Mouse (Mus musculus): Measurements from ENCODE around the gene Rab44. TPM values are rescaled to one million over a fixed set of nuclear protein-coding genes. Genes with fewer than 3 reads are reported as not detected.

The Rab44 gene
- polyA plus RNA-seq, 1 experiment = 0.23 TPM

- TF ChIP-seq CTCF (IDR thresholded peaks at IDR 0.05; ENCODE audit: borderline replicate concordance, extremely low read depth, insufficient read depth, insufficient read length) = no peak
- TF ChIP-seq POLR2A (IDR thresholded peaks at IDR 0.05; ENCODE audit: borderline replicate concordance, extremely low read depth, insufficient read depth, insufficient read length, poor library complexity, severe bottlenecking) = no peak
- no peak for DNase-seq (ENCODE audit: low read depth)
These were observed 27.6 kb downstream of the Rab44 start for GRCm38 (mm10) chr17:29141577-29141976.

GRCm38 (mm10) chr17:29143266-29143665, 29.3 kb downstream of the Rab44 start:
- no peak for DNase-seq (ENCODE audit: low read depth)
- no peak for TF ChIP-seq POLR2A (IDR thresholded peaks at IDR 0.05; ENCODE audit: borderline replicate concordance, extremely low read depth, insufficient read depth, insufficient read length, poor library complexity, severe bottlenecking)
- TF ChIP-seq CTCF (IDR thresholded peaks at IDR 0.05; ENCODE audit: borderline replicate concordance, extremely low read depth, insufficient read depth, insufficient read length) = no peak

GRCm38 (mm10) chr17:29145101-29145500, 31.2 kb downstream of the Rab44 start:
- TF ChIP-seq POLR2A (IDR thresholded peaks at IDR 0.05; ENCODE audit: borderline replicate concordance, extremely low read depth, insufficient read depth, insufficient read length, poor library complexity, severe bottlenecking) = no peak
- no peak for TF ChIP-seq CTCF (IDR thresholded peaks at IDR 0.05; ENCODE audit: borderline replicate concordance, extremely low read depth, insufficient read depth, insufficient read length)
- no peak for DNase-seq (ENCODE audit: low read depth)

GRCm38 (mm10) chr17:29147273-29147672, 33.3 kb downstream of the Rab44 start:
- no peak for DNase-seq (ENCODE audit: low read depth)
- TF ChIP-seq POLR2A (IDR thresholded peaks at IDR 0.05; ENCODE audit: borderline replicate concordance, extremely low read depth, insufficient read depth, insufficient read length, poor library complexity, severe bottlenecking) = no peak
- no peak for TF ChIP-seq CTCF (IDR thresholded peaks at IDR 0.05; ENCODE audit: borderline replicate concordance, extremely low read depth, insufficient read depth, insufficient read length)

- no peak for TF ChIP-seq POLR2A (IDR thresholded peaks at IDR 0.05; ENCODE audit: borderline replicate concordance, extremely low read depth, insufficient read depth, insufficient read length, poor library complexity, severe bottlenecking)
- no peak for TF ChIP-seq CTCF (IDR thresholded peaks at IDR 0.05; ENCODE audit: borderline replicate concordance, extremely low read depth, insufficient read depth, insufficient read length)
- no peak for DNase-seq (ENCODE audit: low read depth)
These were observed 33.8 kb downstream of the Rab44 start for GRCm38 (mm10) chr17:29147773-29148172.

- DNase-seq (ENCODE audit: low read depth) = peak; percentile 33
- TF ChIP-seq CTCF (IDR thresholded peaks at IDR 0.05; ENCODE audit: borderline replicate concordance, extremely low read depth, insufficient read depth, insufficient read length) (no peak), POLR2A (IDR thresholded peaks at IDR 0.05; ENCODE audit: borderline replicate concordance, extremely low read depth, insufficient read depth, insufficient read length, poor library complexity, severe bottlenecking) (no peak)
These were observed 35.8 kb downstream of the Rab44 start for GRCm38 (mm10) chr17:29149766-29150165.

- DNase-seq (ENCODE audit: low read depth) = no peak
- TF ChIP-seq POLR2A (IDR thresholded peaks at IDR 0.05; ENCODE audit: borderline replicate concordance, extremely low read depth, insufficient read depth, insufficient read length, poor library complexity, severe bottlenecking) (no peak), CTCF (IDR thresholded peaks at IDR 0.05; ENCODE audit: borderline replicate concordance, extremely low read depth, insufficient read depth, insufficient read length) (no peak)
These were observed 38.6 kb downstream of the Rab44 start for GRCm38 (mm10) chr17:29152547-29152946.

- DNase-seq (ENCODE audit: low read depth) = no peak
- no peak for TF ChIP-seq POLR2A (IDR thresholded peaks at IDR 0.05; ENCODE audit: borderline replicate concordance, extremely low read depth, insufficient read depth, insufficient read length, poor library complexity, severe bottlenecking)
- TF ChIP-seq CTCF (IDR thresholded peaks at IDR 0.05; ENCODE audit: borderline replicate concordance, extremely low read depth, insufficient read depth, insufficient read length) = no peak
These were observed 40.3 kb downstream of the Rab44 start for GRCm38 (mm10) chr17:29154247-29154646.

- no peak for TF ChIP-seq POLR2A (IDR thresholded peaks at IDR 0.05; ENCODE audit: borderline replicate concordance, extremely low read depth, insufficient read depth, insufficient read length, poor library complexity, severe bottlenecking)
- TF ChIP-seq CTCF (IDR thresholded peaks at IDR 0.05; ENCODE audit: borderline replicate concordance, extremely low read depth, insufficient read depth, insufficient read length) = no peak
- peak; percentile 42 for DNase-seq (ENCODE audit: low read depth)
These were observed 41.6 kb downstream of the Rab44 start for GRCm38 (mm10) chr17:29155355-29156135.

- no peak for TF ChIP-seq CTCF (IDR thresholded peaks at IDR 0.05; ENCODE audit: borderline replicate concordance, extremely low read depth, insufficient read depth, insufficient read length)
- TF ChIP-seq POLR2A (IDR thresholded peaks at IDR 0.05; ENCODE audit: borderline replicate concordance, extremely low read depth, insufficient read depth, insufficient read length, poor library complexity, severe bottlenecking) = no peak
- DNase-seq (ENCODE audit: low read depth) = no peak
These were observed 42.5 kb downstream of the Rab44 start for GRCm38 (mm10) chr17:29156396-29156795.

GRCm38 (mm10) chr17:29156866-29157265, 42.9 kb downstream of the Rab44 start:
- TF ChIP-seq CTCF (IDR thresholded peaks at IDR 0.05; ENCODE audit: borderline replicate concordance, extremely low read depth, insufficient read depth, insufficient read length) (no peak), POLR2A (IDR thresholded peaks at IDR 0.05; ENCODE audit: borderline replicate concordance, extremely low read depth, insufficient read depth, insufficient read length, poor library complexity, severe bottlenecking) (no peak)
- DNase-seq (ENCODE audit: low read depth) = no peak

- no peak for TF ChIP-seq CTCF (IDR thresholded peaks at IDR 0.05; ENCODE audit: borderline replicate concordance, extremely low read depth, insufficient read depth, insufficient read length)
- no peak for TF ChIP-seq POLR2A (IDR thresholded peaks at IDR 0.05; ENCODE audit: borderline replicate concordance, extremely low read depth, insufficient read depth, insufficient read length, poor library complexity, severe bottlenecking)
These were observed 45.0 kb downstream of the Rab44 start for GRCm38 (mm10) chr17:29158899-29159298.

More at GRCm38 (mm10) chr17:29158899-29159298, 45.0 kb downstream of the Rab44 start:
- no peak for DNase-seq (ENCODE audit: low read depth)
